Mouse (Mus musculus) limb, embryonic 13.5 days (tissue): ENCODE measurements around the gene Sarnp. TPM values are rescaled to one million over a fixed set of nuclear protein-coding genes. Genes with fewer than 3 reads are reported as not detected.

Experiments used
- ATAC-seq: fragments of 200-750 bp; cut with Nextera tagmentation; 2 replicates; pipeline ENCODE4 v1.8.0; 2017; ENCODE audit warnings: low read depth, moderate number of reproducible peaks, moderate TSS enrichment; ENCODE audit not compliant: low FRiP score
- H3K27ac ChIP-seq: fragments of 300-500 bp; sonication (generic); 2 replicates; pipeline ENCODE4 v1.5.1; 2015; ENCODE audit warnings: inconsistent platforms, mild to moderate bottlenecking, moderate library complexity
- H3K27me3 ChIP-seq: fragments of 300-500 bp; sonication (generic); 2 replicates; pipeline ENCODE4 v1.6.1; 2015; ENCODE audit warnings: mild to moderate bottlenecking, inconsistent platforms
- H3K36me3 ChIP-seq: fragments of 300-500 bp; sonication (generic); 2 replicates; pipeline ENCODE4 v1.6.1; 2015; ENCODE audit warnings: inconsistent platforms, mild to moderate bottlenecking, moderate library complexity
- H3K4me1 ChIP-seq: fragments of 300-500 bp; sonication (generic); 2 replicates; pipeline ENCODE4 v1.6.1; 2015; ENCODE audit warnings: inconsistent platforms
- H3K4me2 ChIP-seq: fragments of 300-500 bp; sonication (generic); replicated peaks from 2 replicates; pipeline ENCODE4 v1.6.1; 2015; ENCODE audit warnings: inconsistent platforms, mild to moderate bottlenecking, moderate library complexity
- H3K4me3 ChIP-seq: fragments of 300-500 bp; sonication (generic); 2 replicates; pipeline ENCODE4 v1.5.1; 2015; ENCODE audit warnings: moderate library complexity, mild to moderate bottlenecking, inconsistent platforms
- H3K9ac ChIP-seq: fragments of 300-500 bp; sonication (generic); 2 replicates; pipeline ENCODE4 v1.6.1; 2015; ENCODE audit warnings: mild to moderate bottlenecking, inconsistent platforms
- H3K9me3 ChIP-seq: fragments of 300-500 bp; sonication (generic); 2 replicates; pipeline ENCODE4 v1.6.1; 2016; ENCODE audit warnings: inconsistent platforms
- WGBS: fragments of 180-500 bp; shearing (Covaris S2); methylation state at CpG from one replicate; pipeline ENCODE4 v1.1.7; 2015; 5-methylcytosine and 5-hydroxymethylcytosine counted together
- polyA plus RNA-seq: library from polyadenylated mRNA; unstranded; fragments of >200 nt; fragmentation: Nextera tagmentation; extraction: Ambion mirVana; gene quantifications from 2 replicates; pipeline ENCODE4 v1.2.1, GENCODE M21; 2015

The Sarnp gene
- polyA plus RNA-seq, 1 experiment from 2014 or later: 224 TPM

DNA sequence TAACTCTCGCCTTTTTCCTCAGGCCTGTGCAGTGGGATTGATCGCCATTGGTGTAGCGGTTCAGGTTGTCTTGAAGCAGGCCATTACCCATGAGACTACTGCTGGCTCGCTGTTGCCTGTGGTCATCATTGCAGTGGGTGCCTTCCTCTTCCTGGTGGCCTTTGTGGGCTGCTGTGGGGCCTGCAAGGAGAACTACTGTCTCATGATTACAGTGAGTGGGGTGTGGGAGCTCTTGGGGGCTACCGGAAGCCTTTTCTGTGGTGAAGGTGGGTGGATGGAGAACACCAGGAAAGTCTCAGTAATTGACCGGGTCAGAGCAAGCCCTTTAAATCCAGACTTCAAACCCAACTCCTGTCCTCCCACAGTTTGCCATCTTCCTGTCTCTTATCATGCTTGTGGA lies 94.3 kb downstream of the Sarnp start:
- Histone ChIP-seq H3K36me3 (peaks cover 51% of the 10 kb centered on the region), H3K4me1 (peaks cover 38% of the 10 kb centered on the region), H3K9me3 (no peaks in the 10 kb centered on the region), H3K4me2 (peak overlapping the region; percentile 77), H3K9ac (peak overlapping the region; percentile 100), H3K27ac (0 out of 2 replicates have a peak overlapping the region, but pooled peaks have one; percentile 96), H3K27me3 (no peaks in the 10 kb centered on the region), H3K4me3 (peak overlapping the region; percentile 87)
- ATAC-seq: no peak
- 83% methylated on average over 6 of the region's 6 CpGs for WGBS

DNA sequence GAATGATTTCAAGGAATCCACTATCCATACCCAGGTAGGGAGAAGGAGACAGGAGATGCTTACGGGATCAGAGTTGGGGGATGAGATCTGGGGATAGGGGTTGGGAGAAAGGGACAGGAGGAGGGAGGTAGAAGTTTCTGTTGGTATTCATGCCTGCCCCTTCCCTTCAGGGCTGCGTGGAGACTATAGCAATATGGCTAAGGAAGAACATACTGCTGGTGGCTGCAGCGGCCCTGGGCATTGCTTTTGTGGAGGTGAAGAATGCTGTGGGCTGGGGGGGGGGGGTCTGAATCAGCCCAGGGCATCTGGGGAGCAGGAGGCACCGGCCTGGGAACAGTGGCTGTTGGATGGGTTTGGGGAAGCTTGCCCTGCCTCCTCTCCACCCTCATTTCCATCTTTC lies 95.1 kb downstream of the Sarnp start:
- H3K9me3 ChIP-seq: no peaks in the 10 kb centered on the region
- H3K9ac ChIP-seq: peak overlapping the region; percentile 51; the same call in 1 of the 2 replicates
- no peak for ATAC-seq
- no peak overlapping the region for H3K4me3 ChIP-seq
- H3K27ac ChIP-seq: no peak overlapping the region; the same call in 1 of the 2 replicates
- H3K27me3 ChIP-seq: no peaks in the 10 kb centered on the region
- H3K36me3 ChIP-seq: peaks cover 59% of the 10 kb centered on the region
- peak overlapping the region; percentile 77 for H3K4me2 ChIP-seq
- WGBS: 78% methylated on average over 4 of the region's 4 CpGs
- peaks cover 38% of the 10 kb centered on the region for H3K4me1 ChIP-seq

DNA sequence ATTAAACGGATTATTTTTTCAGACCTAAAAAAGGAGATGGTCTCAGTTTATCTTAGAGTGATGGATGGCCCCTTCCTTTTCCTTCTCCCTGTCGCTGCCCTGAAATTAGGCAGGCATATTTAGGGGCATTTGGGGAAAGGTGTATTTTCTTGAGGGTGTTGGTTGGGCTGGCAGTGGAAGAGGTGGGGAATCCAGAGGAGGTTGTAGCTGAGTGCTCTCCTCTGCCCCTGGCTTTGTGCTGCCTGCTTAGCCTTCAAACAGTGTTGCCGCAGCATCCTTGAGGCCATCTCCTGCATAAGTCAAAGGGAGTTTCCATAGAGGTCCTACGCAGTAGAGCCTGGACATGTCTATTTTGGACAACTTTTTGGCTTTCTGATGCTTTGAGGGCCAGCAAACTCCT lies 95.7 kb downstream of the Sarnp start:
- peak overlapping the region; percentile 49; the same call in 1 of the 2 replicates for H3K27ac ChIP-seq
- 79% methylated on average over 4 of the region's 4 CpGs for WGBS
- no peak for ATAC-seq
- H3K9me3 ChIP-seq: no peaks in the 10 kb centered on the region
- peak overlapping the region; percentile 19; the same call in 1 of the 2 replicates for H3K4me2 ChIP-seq
- peak overlapping the region; percentile 7; the same call in 1 of the 2 replicates for H3K4me3 ChIP-seq
- H3K4me1 ChIP-seq: peaks cover 38% of the 10 kb centered on the region
- H3K9ac ChIP-seq: 0 out of 2 replicates have a peak overlapping the region, but pooled peaks have one; percentile 20
- H3K36me3 ChIP-seq: peaks cover 65% of the 10 kb centered on the region
- H3K27me3 ChIP-seq: no peaks in the 10 kb centered on the region

DNA sequence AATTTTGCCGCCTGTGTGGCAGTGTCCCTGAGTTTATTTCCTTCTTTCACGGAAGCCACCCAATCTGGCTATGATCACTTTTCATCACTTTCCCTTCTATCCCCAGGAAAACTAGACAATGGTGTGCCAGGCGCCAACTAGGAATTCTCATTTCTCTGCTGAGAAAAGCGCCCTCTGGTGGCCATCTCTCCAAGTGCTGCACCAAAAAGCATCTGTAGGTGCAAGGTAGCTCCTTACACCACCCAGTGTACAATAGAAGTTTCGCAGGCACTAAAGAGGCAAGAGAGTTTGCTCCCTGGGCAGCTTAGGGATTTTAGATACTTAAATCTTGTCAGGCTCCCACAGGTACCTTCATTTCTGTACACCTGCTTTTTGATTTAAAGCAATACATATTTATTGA lies 96.1 kb downstream of the Sarnp start:
- Histone ChIP-seq H3K36me3 (peaks cover 69% of the 10 kb centered on the region), H3K9ac (no peak overlapping the region), H3K9me3 (no peaks in the 10 kb centered on the region), H3K4me1 (peaks cover 38% of the 10 kb centered on the region), H3K4me3 (no peak overlapping the region), H3K4me2 (no peak overlapping the region; the same call in none of the 2 replicates), H3K27ac (peak overlapping the region; percentile 49; the same call in 1 of the 2 replicates), H3K27me3 (no peaks in the 10 kb centered on the region)
- ATAC-seq: no peak
- WGBS: 7% methylated on average over 5 of the region's 5 CpGs

DNA sequence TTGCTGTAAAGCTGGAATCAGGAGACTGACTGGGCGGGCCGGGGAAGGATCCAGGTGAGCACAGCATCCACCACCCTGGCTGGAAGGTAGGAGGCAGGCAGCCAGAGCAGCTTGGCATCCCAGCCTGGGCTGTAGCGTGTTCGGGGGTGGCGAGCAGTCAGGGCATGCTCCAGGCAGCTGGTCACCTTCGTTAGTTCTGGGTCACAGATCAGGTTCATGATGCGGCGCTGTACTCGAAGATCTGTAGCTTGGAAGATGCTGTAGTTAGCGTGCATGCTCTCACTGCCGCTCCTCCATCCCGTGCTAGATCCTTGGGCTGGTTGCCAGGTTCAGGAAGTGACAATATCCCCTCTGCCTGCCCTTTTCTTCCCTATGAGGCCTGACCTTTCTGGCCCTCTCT lies 96.6 kb downstream of the Sarnp start:
- H3K27me3 ChIP-seq: no peaks in the 10 kb centered on the region
- WGBS: 92% methylated on average over 12 of the region's 12 CpGs
- no peak overlapping the region for H3K4me3 ChIP-seq
- H3K9me3 ChIP-seq: no peaks in the 10 kb centered on the region
- H3K4me1 ChIP-seq: peaks cover 38% of the 10 kb centered on the region
- peaks cover 72% of the 10 kb centered on the region for H3K36me3 ChIP-seq
- ATAC-seq: no peak
- H3K4me2 ChIP-seq: no peak overlapping the region; the same call in 1 of the 2 replicates
- H3K27ac ChIP-seq: no peak overlapping the region
- H3K9ac ChIP-seq: no peak overlapping the region

DNA sequence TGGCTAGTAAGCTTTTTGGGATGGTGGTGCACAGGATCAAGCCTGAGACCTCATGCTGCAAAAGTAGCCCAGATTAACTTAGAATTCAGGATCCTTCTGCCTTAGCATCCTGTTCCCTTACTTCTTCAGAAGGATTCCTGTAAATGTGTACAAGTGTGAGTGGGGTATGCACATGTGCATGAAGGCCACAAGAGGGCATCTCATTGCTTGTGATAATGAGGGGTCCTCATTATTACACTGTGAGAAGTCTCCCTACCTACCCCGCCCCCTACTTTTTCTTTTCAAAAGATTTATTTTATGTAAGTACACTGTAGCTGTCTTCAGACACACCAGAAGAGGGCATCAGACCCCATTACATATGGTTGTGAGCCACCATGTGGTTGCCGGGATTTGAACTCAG lies 98.4 kb downstream of the Sarnp start:
- no peaks in the 10 kb centered on the region for H3K27me3 ChIP-seq
- H3K4me1 ChIP-seq: peaks cover 40% of the 10 kb centered on the region
- H3K9ac ChIP-seq: no peak overlapping the region
- 83% methylated on average over 2 of the region's 2 CpGs for WGBS
- no peak overlapping the region for H3K27ac ChIP-seq
- H3K4me3 ChIP-seq: no peak overlapping the region
- no peak overlapping the region for H3K4me2 ChIP-seq
- H3K36me3 ChIP-seq: peaks cover 79% of the 10 kb centered on the region
- no peak for ATAC-seq
- no peaks in the 10 kb centered on the region for H3K9me3 ChIP-seq

DNA sequence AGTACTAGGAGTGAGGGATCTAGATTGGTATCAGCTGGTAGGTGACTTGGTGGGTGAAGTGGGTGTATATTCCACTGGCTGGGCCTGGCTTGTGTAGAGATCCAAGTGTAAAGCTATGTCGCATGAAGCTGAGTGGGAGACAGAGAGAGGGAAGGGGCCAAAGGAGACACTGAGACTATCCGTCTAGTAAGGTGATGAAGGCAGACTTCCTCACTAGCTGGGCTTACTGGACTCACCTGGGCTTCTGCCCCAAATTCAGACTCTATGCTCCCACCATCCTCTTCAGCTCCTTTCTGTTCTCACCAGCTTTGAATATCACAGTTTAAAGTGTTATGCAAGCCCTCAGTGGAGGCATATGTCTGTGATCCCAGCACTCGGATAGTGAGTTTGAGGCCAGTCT lies 99.5 kb downstream of the Sarnp start:
- no peak overlapping the region for H3K9ac ChIP-seq
- H3K4me1 ChIP-seq: peaks cover 40% of the 10 kb centered on the region
- H3K36me3 ChIP-seq: peaks cover 73% of the 10 kb centered on the region
- no peak for ATAC-seq
- no peaks in the 10 kb centered on the region for H3K27me3 ChIP-seq
- no peak overlapping the region for H3K4me3 ChIP-seq
- 93% methylated on average over 3 of the region's 3 CpGs for WGBS
- no peak overlapping the region for H3K27ac ChIP-seq
- H3K4me2 ChIP-seq: no peak overlapping the region
- no peaks in the 10 kb centered on the region for H3K9me3 ChIP-seq

DNA sequence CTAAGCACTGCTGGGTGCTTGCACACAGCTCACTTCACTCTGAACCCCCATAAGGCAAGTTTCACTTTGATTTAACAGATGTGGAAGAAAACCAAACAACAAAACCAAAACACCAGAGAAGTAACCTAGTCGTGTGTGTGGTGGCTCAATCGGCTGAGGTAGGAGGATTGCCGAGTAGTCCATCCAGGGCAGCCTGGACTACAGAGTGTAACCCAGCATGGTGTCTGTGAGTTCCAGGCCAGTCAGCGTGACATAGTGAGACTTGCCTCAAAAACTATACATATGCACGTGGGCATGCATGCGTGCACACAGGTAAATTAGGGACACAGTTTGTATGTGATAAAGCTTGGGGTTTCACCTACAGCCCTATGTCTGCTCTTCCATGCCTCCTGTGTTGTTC lies 100.3 kb downstream of the Sarnp start:
- H3K9me3 ChIP-seq: no peaks in the 10 kb centered on the region
- H3K4me1 ChIP-seq: peaks cover 40% of the 10 kb centered on the region
- WGBS: 87% methylated on average over 6 of the region's 6 CpGs
- ATAC-seq: no peak
- H3K4me2 ChIP-seq: no peak overlapping the region
- no peaks in the 10 kb centered on the region for H3K27me3 ChIP-seq
- H3K36me3 ChIP-seq: peaks cover 66% of the 10 kb centered on the region
- no peak overlapping the region for H3K4me3 ChIP-seq
- no peak overlapping the region for H3K27ac ChIP-seq
- H3K9ac ChIP-seq: no peak overlapping the region

DNA sequence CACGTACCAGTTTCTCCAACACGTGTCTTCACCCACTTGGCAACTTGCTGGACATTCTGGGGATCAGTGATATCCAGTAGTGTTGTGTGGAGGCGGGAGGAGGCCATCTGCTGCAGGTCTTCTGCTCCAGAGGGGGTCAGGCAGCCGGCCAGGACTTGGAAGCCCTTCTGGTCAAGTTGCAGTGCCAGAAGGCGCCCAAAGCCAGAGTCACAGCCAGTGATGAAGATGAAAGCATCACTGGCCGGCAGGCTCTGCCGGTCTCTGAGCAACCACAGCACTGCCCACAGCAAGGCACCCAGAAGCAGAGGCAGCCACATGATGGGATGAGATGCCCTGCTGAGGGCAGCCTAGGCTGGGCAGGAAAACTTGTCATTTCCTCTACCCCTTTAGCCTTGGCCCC lies 101.1 kb downstream of the Sarnp start:
- H3K4me3 ChIP-seq: no peak overlapping the region
- 77% methylated on average over 7 of the region's 7 CpGs for WGBS
- H3K9me3 ChIP-seq: no peaks in the 10 kb centered on the region
- peaks cover 37% of the 10 kb centered on the region for H3K4me1 ChIP-seq
- H3K9ac ChIP-seq: no peak overlapping the region
- H3K27me3 ChIP-seq: no peaks in the 10 kb centered on the region
- no peak overlapping the region for H3K4me2 ChIP-seq
- ATAC-seq: no peak
- H3K36me3 ChIP-seq: peaks cover 59% of the 10 kb centered on the region
- H3K27ac ChIP-seq: peak overlapping the region; percentile 35; the same call in 1 of the 2 replicates

DNA sequence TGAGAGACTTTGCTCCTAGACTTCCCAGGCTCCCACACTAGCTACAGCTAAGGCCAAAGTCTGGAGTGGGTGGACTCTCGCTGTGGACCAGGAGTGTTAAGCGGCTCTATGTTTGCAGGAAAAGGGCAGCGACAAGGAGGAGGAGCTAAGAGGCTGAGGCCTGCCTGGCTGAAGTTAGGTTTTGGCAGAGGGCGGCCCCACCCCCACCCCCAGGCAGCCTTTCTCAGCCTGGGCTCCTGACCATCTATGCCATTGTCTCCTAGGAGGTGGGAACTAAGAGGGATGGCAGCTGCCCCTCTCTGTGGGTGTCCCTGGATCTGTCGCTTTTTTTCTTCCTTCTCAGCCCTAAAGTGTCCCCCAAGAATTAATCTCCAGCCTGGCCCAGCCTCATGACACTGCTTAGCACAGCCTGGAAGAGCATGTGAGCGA lies 102.1 kb downstream of the Sarnp start:
- no peaks in the 10 kb centered on the region for H3K9me3 ChIP-seq
- H3K27me3 ChIP-seq: no peaks in the 10 kb centered on the region
- H3K9ac ChIP-seq: no peak overlapping the region; the same call in 1 of the 2 replicates
- H3K36me3 ChIP-seq: peaks cover 49% of the 10 kb centered on the region
- no peak for ATAC-seq
- peaks cover 39% of the 10 kb centered on the region for H3K4me1 ChIP-seq
- no peak overlapping the region for H3K4me2 ChIP-seq
- peak overlapping the region; percentile 17; the same call in 1 of the 2 replicates for H3K27ac ChIP-seq
- H3K4me3 ChIP-seq: no peak overlapping the region
- 28% methylated on average over 6 of the region's 6 CpGs for WGBS

DNA sequence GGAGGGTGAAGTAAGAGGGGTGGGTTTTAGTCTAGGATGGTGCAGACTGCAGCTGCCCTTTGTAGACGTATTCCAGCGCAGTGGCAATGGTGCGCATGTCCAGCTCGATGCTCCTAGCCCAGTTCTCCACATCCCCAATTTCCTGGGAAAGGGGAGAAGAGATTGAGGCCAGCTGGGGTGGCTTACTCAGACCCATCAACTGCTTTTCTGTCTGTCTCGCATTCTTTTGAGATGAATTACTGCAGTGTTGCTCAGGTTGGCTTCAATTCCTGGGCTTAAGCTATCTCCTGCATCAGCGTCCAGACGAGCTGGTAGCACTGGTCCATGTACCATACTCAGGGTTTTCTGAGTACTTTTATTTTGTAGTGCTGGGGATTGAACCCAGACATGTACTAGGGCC lies 102.8 kb downstream of the Sarnp start:
- no peak for ATAC-seq
- Histone ChIP-seq H3K27me3 (no peaks in the 10 kb centered on the region), H3K9ac (no peak overlapping the region), H3K36me3 (peaks cover 42% of the 10 kb centered on the region), H3K4me1 (peaks cover 39% of the 10 kb centered on the region), H3K4me2 (no peak overlapping the region), H3K9me3 (no peaks in the 10 kb centered on the region), H3K4me3 (no peak overlapping the region), H3K27ac (peak overlapping the region; percentile 17; the same call in 1 of the 2 replicates)
- WGBS: 81% methylated on average over 7 of the region's 7 CpGs

DNA sequence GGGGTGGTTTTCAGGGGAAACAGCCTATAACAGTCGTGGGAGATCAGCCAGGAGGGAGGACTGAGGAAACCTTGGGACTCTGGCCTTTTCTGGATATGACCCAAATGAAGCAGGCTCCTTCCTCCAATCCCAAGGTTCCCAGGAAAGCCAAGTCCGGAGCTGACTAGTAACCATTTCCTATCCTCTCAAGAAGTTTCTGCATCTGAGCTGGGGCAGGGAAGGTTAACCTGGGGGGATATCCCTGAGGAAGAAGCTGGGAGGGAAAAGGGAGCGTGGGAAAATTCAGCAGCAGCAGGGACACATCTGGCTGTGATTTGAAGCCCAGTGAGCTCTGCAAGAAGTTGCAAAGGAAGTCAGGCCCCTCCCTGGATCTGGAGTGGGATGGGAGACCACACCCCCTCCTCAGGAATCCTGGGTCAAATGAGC lies 103.6 kb downstream of the Sarnp start:
- WGBS: 48% methylated on average over 3 of the region's 3 CpGs
- Histone ChIP-seq H3K27me3 (no peaks in the 10 kb centered on the region), H3K9me3 (no peaks in the 10 kb centered on the region), H3K4me2 (0 out of 2 replicates have a peak overlapping the region, but pooled peaks have one; percentile 4), H3K4me1 (peaks cover 39% of the 10 kb centered on the region), H3K4me3 (no peak overlapping the region), H3K27ac (peak overlapping the region; percentile 52), H3K36me3 (peaks cover 34% of the 10 kb centered on the region), H3K9ac (no peak overlapping the region)
- ATAC-seq: no peak

DNA sequence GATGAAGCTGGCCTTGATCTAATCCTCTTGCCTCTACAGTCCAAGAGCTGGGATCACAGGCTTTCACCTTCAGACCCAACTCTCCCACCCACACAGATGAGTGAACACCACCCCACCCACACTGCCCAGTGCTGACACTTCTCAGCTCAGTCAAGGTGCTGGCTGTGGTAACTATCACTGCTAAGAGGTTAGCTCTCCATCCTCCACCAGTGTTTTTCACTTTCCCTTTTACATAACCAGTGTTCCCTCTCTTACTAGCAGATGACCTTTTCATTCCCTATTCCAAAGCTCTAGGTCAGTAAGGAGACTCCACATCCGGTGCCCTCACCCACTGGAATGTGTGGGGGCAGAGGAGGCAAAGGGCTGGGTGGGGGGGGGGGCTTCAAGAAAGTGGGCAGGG lies 104.1 kb downstream of the Sarnp start:
- no peak for ATAC-seq
- peak overlapping the region; percentile 52; the same call in 1 of the 2 replicates for H3K27ac ChIP-seq
- H3K4me3 ChIP-seq: no peak overlapping the region
- no peaks in the 10 kb centered on the region for H3K27me3 ChIP-seq
- WGBS: 63% methylated on average over 1 of the region's 1 CpGs
- H3K9me3 ChIP-seq: no peaks in the 10 kb centered on the region
- H3K4me2 ChIP-seq: 0 out of 2 replicates have a peak overlapping the region, but pooled peaks have one; percentile 79
- peaks cover 30% of the 10 kb centered on the region for H3K36me3 ChIP-seq
- H3K9ac ChIP-seq: no peak overlapping the region
- H3K4me1 ChIP-seq: peaks cover 39% of the 10 kb centered on the region
